Mouse (Mus musculus) A20 (cell line): Measurements from ENCODE around the gene Ttc28.

Source experiments
- DNase-seq: peaks from one replicate; pipeline ENCODE4 v3.0.0-alpha.2; 2011; ENCODE audit warnings: low read depth, low spot score

The Ttc28 gene

DNA sequence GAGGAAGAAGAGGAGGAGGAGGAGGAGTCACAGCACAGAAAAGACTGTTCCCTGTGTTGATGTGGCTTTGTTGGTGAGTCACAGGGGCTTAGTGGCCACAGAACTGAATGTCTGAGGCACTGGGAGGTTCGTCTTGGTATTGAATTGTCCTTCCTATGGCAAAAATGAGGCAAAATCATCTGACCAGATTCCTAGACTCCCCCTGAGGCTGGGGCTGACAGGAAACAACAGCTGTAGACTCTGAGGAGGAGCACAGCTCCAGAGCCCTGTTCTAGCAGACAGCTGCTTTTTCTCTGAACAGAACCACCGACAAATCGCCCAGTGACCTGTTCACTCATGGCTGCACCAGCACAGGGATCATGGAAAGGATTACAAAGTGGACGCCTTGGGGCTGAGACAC, 326.2 kb downstream of the Ttc28 start:
- DNase-seq: no peak

DNA sequence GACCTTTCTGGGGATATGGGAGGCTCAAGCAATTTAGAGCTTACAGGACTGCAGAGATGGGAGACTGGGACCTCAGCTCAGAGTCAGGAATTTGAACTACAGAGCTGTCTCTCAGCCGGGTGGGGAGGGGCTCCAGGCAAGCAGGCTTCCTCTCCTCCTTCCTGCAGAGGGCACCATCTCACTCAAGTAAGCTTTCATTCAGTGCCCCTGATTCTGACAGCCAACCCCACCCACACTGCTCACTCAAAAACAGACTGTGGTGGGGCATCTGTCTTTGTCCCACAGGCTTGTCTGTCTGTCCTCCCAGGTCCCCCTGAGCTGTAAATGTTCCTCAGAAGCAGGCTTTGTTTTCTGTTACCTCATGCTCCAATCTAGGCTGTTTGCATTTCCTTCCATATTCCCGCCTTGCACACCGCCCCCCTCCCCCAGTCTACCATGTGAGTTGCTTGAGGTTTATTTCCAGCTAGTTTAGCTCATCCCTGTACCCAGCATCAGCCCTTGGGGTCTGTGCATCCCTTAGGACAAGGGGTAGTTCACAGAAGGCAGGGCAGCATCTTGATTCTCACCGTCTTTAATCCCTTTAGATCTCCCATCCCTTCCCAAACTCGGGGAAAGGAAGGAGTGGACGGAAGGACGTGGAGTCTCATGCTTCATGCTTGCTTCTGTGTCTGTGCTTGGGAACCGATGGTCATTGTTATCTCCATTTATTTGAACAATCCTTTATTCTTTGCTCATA, 328.5 kb downstream of the Ttc28 start:
- peak; percentile 50 for DNase-seq

DNA sequence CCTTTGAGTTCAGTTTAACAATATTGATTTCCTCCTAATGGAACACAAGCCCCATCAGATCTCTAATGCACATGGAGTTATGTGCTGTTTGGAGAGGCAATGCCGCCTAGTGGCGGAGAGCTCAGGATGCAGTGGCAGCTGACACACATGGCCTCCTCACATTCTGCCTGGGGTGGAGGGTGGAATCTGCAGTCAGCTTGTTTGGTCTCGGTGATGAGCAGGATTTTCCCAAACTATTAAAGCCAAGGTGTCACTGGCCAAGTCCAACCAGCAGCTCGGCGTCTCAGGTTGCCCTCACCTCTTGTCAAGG, 329.0 kb downstream of the Ttc28 start:
- peak; percentile 47 for DNase-seq

DNA sequence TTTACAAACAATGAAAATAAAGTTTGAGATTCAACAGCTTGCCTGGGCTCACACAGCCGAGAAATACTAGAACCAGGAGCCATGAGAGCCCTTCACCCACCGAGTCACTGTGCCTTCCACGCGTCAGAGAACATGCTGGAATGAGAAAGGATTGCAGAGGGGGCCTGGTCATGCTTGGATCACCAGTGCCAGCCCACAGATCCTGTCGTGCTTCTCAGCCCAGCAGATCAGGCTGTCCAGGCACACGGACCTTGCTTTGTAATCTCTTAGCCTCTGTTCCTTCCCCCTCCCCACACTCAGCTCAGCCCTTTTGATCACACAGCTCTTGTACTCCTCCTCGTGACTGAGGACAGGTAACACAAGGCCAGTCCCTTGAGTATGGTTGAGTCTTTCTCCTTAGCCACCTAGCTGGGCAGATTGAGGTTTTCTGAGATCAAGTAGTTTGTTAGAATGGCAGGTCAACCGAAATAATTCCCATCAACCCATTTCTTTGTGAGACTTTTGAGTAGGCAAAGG, 334.4 kb downstream of the Ttc28 start:
- no peak for DNase-seq

DNA sequence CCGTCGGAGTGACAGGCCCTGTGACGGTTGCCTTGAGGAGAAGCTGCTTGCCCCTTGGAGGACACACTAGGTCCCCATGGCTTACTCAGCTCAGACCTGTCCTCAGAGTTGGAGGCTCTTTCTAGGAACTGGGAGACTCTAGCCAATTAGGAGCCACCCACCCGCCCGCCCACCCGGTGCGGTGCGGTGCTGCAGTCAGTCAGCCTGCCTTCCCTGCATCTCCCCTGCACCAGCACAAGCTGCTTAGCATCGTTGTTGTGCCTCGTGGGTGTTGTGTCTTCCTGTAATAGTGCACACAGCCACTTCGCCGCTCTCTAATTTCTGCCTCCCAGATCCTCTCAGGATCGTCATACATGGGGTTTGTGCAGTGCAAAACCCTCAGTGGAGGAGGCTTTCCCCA, 335.3 kb downstream of the Ttc28 start:
- no peak for DNase-seq

DNA sequence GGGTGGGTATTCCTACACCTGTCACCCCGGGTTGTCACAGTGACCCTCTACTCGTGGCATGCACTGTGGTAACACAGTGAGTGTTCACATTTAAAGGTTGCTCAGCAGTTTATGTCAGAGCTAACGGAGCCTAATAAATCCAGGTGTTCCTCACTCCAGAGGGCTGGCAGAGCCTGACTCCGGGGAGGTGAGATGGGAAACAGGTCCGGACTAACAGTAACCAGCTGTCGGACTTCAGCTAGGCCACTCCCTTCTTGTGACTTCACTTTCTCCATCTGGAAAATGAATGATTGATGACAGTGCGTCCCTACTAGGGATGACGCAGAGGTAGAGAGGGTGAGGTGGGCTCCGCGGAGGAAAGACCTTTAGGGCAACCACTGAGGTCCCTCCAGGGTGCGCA, 336.1 kb downstream of the Ttc28 start:
- no peak for DNase-seq

DNA sequence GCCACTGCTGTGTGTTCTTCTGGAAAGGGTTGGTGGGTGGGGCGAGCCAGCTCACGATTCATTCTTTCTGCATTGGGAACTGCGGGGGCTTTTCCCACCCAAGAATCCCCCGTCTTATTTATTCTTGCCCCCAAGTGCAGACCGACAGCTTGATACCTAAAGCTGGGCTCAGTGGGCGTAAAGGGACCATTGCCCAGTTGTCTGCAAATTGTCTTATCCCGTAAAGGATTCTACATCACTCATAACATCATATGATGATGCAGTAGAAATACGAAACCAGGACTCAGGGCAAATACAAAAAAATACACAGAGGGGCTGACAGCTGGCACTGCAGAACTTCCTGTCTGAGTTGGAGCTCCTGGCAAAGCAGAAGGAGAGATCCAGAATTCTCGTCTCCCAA, 336.6 kb downstream of the Ttc28 start:
- no peak for DNase-seq

DNA sequence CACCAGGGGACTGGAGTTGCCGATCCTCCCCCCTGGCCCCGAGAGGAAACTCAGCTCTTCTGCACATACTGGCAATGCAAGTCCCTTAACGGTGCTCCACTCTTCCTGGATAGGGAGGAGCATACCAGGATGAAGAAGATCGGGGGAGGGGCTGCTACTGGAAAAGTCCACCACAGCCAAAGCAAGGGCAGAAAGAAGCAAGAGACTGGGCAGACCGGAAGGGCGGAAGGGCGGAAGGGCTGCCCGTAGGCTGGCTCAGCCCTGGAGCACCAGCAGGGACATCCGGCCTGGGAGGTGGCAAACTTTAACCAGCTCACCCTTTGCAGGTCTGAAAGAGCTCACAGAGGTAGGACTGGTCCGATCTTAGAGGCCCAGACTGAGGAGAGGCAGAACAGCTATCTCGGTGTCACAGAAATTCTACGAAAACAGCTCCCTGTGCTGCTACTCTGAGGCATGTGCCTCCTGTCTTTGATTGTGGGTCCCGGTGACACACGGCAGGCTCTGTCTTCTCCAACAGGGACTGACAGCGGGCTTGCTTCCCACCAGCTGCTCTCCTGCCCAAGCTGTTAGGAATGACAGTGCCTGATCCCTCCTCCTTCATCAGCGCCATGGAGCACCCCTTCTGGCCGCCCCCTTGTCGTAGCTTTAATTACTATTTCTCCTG, 338.0 kb downstream of the Ttc28 start:
- no peak for DNase-seq

DNA sequence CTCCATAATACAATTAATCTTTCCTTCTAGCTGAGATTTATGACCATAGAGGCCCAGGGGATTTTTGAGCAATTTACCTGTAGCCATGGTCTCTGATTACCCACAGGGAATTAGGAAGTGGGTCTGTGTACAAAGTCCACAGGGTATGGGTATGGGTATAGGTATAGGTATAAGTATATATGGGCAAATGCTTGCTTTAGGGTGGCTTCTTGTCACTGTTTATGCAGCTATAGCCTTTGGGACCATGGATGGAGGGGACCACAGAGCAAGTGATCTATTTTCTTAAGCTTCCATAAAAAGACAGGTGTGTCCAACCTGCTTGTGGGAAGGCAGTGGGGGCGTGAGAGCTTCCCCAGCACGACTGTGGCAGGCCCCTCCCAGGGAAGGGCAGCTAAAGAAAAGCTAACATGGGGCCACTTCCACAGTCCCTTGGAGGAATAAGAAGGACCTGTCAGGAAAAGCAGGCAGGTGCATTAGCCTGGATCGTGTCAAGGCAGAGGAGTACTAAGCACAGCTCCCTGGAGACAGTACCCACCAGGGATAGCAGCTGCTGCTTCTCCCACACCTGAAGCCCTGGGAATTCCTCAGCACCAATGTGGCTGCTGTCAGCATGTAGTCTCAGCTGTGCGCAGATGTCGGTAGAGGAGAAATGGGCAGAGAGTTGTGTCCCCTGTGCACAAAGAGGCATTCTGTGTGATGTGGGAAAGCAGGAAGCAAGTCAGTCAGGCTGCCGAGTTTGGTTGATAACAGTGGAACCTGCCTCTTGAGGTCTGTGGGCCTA, 338.7 kb downstream of the Ttc28 start:
- no peak for DNase-seq

DNA sequence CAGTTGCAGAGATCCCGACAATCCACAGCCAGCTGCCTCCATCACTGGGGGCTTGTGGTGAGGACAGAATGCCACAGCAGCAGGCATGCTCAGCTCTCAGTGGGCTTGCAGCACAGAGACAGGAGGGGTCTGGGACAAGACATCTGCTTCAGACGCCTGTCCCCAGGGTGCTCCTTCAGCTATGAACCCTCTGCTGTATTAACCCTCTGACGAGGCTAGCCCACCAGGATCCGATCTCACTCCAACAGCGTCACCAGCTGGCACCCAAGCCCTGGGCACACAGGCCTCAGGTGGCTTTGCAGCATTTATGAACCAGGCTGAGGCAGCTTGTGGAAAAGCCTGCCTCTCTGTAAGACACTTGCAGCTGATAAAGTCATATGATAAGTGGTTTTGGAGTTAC, 339.4 kb downstream of the Ttc28 start:
- DNase-seq: no peak

DNA sequence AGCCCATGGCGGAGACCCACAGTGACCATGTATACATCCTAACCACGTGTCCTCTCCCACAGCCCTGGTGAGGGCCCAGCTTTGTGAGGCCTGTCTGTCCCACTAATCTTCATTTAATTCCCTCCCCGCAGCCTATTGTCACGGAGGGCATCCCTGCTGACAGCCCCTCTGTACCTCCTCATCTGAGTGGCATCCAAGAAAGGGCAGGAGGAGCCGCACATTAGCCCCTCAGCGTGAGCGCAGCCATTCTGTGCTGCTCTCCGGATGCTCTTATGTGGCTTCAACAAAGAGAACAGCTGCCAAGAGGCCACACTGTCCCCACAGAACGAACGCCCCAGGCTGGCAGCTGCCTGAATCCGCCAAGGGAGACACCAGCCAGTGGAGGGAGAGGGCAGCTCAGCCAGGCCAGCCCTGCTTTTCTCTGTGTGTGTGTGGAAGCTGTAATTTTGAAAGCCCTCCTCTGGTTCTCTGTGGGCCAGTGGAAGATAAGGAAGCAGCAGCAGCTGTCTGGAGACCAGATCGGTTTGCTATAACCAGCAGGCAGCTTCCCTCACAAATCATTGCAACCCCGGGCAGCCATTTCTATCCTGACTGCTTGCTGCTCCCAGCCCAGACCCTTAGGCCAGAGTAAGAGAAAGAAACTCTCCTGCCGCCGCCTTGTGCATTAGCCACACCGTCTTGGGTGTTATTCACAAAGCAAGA, 341.2 kb downstream of the Ttc28 start:
- DNase-seq: no peak

DNA sequence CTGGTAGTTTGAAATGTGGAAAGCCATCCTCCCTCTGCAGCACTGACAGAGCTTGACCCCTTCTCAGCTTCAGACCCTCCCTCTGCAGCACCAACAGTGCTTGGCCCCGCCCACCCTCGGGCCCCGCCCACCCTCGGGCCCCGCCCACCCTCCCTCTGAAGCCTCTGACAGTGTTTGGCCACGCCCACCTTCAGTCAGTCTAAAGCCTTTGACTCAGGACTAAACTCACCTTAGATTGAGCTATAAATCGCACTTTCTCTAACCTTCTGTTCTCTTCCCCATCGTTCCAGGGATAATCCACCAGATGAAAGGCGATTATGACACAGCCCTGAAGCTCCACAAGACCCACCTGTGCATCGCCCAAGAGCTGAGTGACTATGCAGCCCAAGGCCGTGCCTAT, 343.2 kb downstream of the Ttc28 start:
- DNase-seq: peak; percentile 14

DNA sequence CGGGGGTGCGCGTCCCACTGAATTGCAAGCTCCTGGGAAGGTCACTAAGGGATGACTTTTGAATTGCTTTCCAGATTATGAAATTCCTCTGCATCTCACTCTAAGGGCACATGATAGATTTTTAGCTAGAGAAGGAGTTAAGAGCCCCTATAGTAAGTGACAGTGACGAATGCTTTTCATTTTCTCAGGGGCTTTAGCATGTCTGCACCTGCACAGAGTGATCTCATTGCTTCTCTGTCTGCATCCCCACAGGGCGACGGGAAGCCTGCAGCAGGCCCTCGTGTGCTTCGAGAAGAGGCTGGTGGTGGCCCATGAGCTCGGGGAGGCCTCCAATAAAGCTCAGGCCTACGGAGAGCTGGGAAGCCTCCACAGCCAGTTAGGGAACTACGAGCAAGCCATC, 345.7 kb downstream of the Ttc28 start:
- DNase-seq: no peak

DNA sequence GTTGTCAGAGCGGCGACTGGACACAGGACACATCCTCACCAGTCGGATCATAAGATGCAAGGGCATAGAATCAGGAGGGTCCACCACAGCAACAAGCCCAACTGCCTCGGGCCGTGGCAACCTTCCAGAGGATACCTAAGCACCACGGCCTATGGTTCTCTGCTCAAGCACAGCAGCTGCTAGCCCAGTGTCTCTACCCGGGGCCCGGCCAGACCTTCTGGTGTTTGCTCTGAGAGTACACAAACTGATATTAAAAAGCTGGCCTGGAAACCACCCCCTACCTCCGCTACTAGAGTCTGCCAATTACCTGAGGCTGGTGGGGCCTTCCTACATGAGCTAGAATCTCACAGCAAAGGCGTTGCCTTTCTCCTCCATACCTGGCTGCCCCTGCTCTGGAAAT, 346.9 kb downstream of the Ttc28 start:
- no peak for DNase-seq

DNA sequence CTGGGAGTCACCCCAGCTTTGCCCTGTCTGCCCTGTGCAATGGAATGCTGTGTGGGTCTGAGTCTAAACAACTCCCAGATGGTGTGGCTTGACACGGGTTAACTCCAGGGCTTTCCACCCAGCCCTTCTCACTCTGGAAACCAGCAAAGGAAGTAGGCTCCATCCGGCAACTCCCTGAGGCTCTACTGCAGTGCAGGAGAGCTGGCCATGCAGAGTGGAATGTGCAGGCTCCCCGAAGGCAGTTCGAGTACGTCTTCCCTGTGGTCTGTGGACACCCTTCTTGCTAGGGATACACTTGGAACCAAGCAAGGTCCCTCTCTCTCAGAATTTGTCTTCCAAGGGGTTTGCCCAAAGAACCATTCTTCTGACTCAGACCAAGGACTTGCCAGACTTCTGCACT, 348.2 kb downstream of the Ttc28 start:
- no peak for DNase-seq

DNA sequence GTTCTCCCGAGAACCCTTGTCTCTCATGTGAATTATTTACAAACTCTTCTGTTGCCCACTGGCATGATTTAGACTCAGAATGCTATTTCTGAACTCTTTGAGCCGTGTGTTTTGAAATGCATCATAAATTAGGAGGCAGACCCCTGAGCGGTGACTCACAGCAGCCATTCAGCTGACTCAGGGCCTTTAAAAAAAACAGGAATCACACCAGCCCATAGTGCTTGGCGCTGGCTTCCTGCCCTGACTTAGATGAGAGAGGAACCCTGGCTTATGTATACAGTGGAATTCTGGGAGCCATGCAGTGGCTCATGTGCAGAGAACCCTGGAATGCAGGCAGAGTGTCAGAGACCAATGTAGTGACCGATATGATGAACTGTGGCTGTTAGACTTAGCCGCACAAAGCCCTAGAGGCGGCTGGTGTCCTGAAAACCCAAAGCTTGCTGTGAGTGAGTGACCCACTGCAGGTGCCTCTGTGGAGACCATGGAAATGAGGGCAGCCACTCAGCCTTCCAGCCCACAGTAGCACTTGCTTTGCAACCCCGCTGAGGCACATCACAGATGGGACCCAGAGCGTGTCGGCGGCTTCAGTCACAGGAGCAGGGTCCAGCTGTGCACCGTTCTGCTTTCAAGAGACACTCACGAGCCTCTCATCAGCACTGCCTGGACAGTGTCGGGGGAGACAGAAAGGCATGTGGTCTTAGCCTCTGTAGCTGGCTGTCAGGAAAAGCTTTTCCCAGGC, 348.9 kb downstream of the Ttc28 start:
- no peak for DNase-seq

DNA sequence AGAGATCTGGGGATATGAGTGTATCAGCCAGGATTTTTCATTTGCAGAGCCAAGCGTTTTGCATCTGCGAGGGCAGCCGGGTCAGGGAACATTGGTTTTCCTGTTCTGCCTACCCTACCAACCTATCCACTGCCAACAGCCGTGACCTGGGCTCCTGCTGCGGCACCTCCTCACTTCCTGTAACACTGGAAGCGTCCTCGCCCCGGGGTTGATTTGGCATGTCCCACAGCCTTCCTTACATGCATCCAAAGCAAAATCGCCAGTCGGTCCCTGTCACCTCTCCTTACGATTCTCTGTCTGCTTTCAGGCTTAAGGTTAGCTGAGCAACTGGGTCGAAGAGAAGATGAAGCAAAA, 349.4 kb downstream of the Ttc28 start:
- no peak for DNase-seq

DNA sequence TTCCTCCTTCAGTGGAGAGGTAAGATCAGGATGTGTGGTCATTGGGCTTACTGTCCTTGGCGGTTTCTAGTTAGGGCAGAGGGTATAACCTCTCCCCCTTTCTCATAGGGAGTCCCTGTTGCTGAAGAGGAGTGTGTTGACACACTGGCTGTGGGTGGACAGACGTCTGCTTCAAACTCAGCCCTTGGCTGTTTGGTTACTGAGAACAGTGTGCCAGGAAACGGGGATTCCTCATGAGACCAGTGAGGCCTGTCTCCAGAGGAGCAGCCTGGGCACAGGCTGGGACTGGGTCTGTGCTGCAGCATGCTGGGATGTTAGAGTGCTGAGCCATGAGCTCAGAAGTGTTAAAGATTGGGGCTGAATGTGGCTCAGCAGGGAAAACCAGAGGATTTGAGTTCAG, 350.1 kb downstream of the Ttc28 start:
- DNase-seq: no peak

DNA sequence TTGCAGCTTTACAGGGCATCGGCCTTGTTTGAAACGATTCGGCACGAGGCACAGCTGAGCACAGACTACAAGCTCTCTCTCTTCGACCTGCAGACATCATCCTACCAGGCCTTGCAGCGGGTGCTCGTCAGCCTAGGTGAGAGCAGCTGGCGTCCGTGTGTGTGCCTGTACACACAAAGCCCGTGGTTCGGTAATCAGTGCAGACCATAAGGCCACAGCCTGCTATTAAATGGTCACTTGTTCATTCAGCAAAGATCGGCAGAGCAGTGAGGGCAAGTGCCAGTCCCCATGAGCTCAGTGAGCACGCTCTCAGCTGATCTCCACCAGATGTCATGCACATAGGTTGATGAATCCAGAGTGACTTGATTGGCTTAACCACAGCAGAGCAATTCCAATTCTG, 351.4 kb downstream of the Ttc28 start:
- DNase-seq: no peak

DNA sequence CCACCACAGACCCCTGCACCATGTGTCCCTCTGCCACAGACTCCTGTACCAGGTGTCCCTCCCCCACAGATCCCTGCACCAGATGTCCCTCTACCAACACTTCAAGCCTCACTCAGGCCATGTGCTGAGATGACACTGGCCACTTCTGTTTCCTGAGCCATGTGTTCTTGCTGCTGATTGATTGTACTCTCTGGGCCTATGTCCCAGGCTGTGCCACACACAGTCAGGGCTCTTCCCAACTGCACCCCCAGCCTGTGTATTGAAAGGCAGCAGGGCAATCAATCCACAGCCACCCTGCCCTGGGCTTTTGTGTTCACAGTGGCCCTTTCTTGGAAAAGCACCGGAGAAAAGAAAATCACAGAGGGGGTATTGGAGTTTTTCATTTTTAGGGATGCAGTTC, 352.2 kb downstream of the Ttc28 start:
- no peak for DNase-seq

DNA sequence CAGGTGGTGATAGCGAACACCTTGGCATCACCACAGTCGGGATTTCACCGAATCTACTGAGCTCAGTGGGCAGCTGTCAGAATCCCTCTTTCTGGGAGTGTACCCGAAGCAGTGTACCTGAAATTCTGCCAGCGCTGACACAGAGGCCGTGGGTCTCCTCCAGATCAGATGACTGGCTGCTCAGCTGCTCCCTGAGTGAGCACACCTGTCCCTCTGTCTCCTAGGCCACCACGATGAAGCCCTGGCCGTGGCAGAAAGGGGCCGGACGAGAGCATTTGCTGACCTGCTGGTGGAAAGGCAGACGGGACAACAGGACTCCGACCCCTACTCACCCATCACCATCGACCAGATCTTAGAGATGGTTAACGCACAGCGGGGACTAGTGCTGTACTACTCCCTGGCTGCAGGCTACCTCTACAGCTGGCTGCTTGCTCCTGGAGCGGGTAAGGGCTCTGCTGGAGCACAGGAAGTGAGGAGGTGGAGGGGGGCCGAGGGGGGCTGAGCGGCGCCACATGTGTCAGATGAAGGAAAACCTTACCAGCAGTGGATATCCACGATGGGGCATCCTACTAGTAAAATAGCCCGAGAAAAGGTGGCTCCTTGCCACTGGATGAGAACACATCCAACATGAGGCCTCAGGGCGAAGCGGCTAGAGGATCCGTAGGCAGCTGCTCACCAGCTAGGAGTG, 353.6 kb downstream of the Ttc28 start:
- no peak for DNase-seq
